1 mouse cellular context compared by ENCODE assay signal in genomic region chr4:129610472-129610871, GRCm38 (mm10).
A peak's percentile ranks its signal among the peaks of the same experiment; 100 is the strongest.
TF ChIP-seq lines count a peak whose summit lies in the region.

No protein-coding gene starts in this region.

TF ChIP-seq in myocyte, 11 proteins besides CTCF, POLR2A, EP300 and RAD21 (continued from another document):
- no peak for TF ChIP-seq REST (IDR thresholded peaks at IDR 0.05; ENCODE audit: insufficient read depth, insufficient read length)
- TF ChIP-seq SRF (IDR thresholded peaks at IDR 0.05; ENCODE audit: control insufficient read depth, insufficient read length, low read depth): no peak
- no peak for TF ChIP-seq CEBPB (IDR thresholded peaks at IDR 0.05; ENCODE audit: insufficient read depth, poor library complexity, severe bottlenecking)
- TF ChIP-seq MYOD1 (IDR thresholded peaks at IDR 0.05; ENCODE audit: control insufficient read depth in 1 of 3, insufficient read length in 2 of 3, low read depth in 2 of 3): peak in 2 of 3 experiments; percentile 17 to 52
- peak in 2 of 3 experiments; percentile 19 to 72 for TF ChIP-seq MYOG (IDR thresholded peaks at IDR 0.05; ENCODE audit: control insufficient read depth in 1 of 3, insufficient read depth in 1 of 3, insufficient read length in 2 of 3, low read depth in 2 of 3)
- TF ChIP-seq USF1 (IDR thresholded peaks at IDR 0.05; ENCODE audit: low read depth): no peak
- TF ChIP-seq TCF12 (IDR thresholded peaks at IDR 0.05; ENCODE audit: insufficient read depth, poor library complexity, severe bottlenecking): no peak
- no peak for TF ChIP-seq TCF3 (IDR thresholded peaks at IDR 0.05; ENCODE audit: insufficient read length, low read depth)
- peak; percentile 31 for TF ChIP-seq POLR2AphosphoS2 (IDR thresholded peaks at IDR 0.05; ENCODE audit: insufficient read length, low read depth)
